Mouse (Mus musculus): ENCODE data around the gene Prpsap1. TPM values are rescaled to one million over a fixed set of nuclear protein-coding genes. Genes with fewer than 3 reads are reported as not detected.
"Not testable (repeated sequence)": the region's sequence is repeated elsewhere in the genome, so short reads cannot be mapped to it uniquely, and the experiment has no call there.

Prpsap1 gene
- polyA plus RNA-seq, 2 experiments: 22.2 to 38.4 TPM

DNA sequence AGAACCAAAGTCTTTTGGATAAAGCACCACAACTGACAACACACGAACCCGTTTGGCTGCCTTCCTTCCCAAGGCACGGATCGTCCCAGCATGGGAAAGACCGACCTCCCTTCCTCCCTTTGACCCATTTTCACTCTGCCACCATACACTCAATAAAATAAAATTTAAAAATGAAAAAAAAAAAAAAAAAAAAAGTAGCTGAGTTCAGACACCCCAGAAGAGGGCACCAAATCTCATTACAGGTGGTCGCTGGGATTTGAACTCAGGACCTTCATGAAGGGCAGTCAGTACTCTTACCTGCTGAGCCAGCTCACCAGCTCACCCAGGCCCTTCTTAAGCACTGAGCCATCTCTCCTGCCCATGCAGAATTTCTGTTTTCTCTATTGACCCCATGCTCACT, 5.0 kb upstream of the Prpsap1 start:
- TF ChIP-seq EP300 (IDR thresholded peaks at IDR 0.05; ENCODE audit: low read depth): no peak
- no peak for TF ChIP-seq CTCF (IDR thresholded peaks at IDR 0.05; ENCODE audit: low read depth)
- Histone ChIP-seq H3K27ac (no peak overlapping the region), H3K4me1 (replicated peaks; ENCODE audit: control insufficient read depth in 2 of 2, insufficient read depth in 2 of 2, low read length in 1 of 2) (peaks cover 3 to 14% of the 10 kb centered on the region in 2 experiments), H3K4me2 (ENCODE audit: low read depth) (peak overlapping the region; percentile 32), H3K9me3 (ENCODE audit: control insufficient read depth, low read length) (no peaks in the 10 kb centered on the region), H3K36me3 (replicated peaks; ENCODE audit: control insufficient read depth, insufficient read depth, low read depth) (no peaks in the 10 kb centered on the region), H3K9ac (replicated peaks) (no peak overlapping the region), H3K4me3 (ENCODE audit: insufficient read depth in 1 of 2, low read depth in 2 of 2, low read length in 2 of 2) (no peak overlapping the region), H3K27me3 (ENCODE audit: control insufficient read depth, insufficient read depth, low read length) (no peaks in the 10 kb centered on the region)
- DNase-seq (ENCODE audit: low read depth in 3 of 3, low spot score in 3 of 3) (no peak), ATAC-seq (ENCODE audit: insufficient read depth) (no peak)
- WGBS (ENCODE audit: insufficient replicate concordance): 46% methylated on average over 6 of the region's 6 CpGs

DNA sequence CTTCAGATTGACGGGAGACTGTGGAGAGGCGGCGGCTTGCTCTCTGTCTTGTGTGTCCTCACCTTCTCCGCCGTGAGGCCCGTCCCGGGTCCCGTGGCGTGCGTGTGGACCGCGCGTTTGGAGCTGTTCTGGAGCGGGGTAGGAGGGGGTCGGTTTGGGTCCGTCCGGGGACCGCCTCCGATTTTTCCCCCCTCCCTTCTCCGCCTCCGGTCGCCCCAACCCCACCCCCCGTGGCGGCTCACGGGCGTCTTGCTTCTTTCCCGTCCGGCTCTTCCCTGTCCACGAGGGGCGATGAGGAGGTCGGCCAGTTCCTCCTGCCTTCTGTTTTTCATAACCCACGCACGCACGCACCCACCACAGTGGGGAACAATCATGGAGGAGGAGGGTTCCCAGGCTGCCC, 4.6 kb upstream of the Prpsap1 start:
- DNase-seq (ENCODE audit: low read depth in 3 of 3, low spot score in 3 of 3): no peak
- TF ChIP-seq CTCF (IDR thresholded peaks at IDR 0.05; ENCODE audit: low read depth) (no peak), EP300 (IDR thresholded peaks at IDR 0.05; ENCODE audit: low read depth) (no peak)
- no peak overlapping the region for H3K27ac ChIP-seq
- no peaks in the 10 kb centered on the region for H3K9me3 ChIP-seq (ENCODE audit: control insufficient read depth, low read length)
- H3K9ac ChIP-seq (replicated peaks): no peak overlapping the region
- H3K27me3 ChIP-seq (ENCODE audit: control insufficient read depth, insufficient read depth, low read length): no peaks in the 10 kb centered on the region
- H3K36me3 ChIP-seq (replicated peaks; ENCODE audit: control insufficient read depth, insufficient read depth, low read depth): no peaks in the 10 kb centered on the region
- peak overlapping the region; percentile 32 for H3K4me2 ChIP-seq (ENCODE audit: low read depth)
- no peak for ATAC-seq (ENCODE audit: insufficient read depth)
- no peak overlapping the region for H3K4me3 ChIP-seq (ENCODE audit: insufficient read depth in 1 of 2, low read depth in 2 of 2, low read length in 2 of 2)
- H3K4me1 ChIP-seq (replicated peaks; ENCODE audit: control insufficient read depth in 2 of 2, insufficient read depth in 2 of 2, low read length in 1 of 2): peaks cover 3 to 14% of the 10 kb centered on the region in 2 experiments
- 42% methylated on average over 34 of the region's 34 CpGs for WGBS (ENCODE audit: insufficient replicate concordance)

DNA sequence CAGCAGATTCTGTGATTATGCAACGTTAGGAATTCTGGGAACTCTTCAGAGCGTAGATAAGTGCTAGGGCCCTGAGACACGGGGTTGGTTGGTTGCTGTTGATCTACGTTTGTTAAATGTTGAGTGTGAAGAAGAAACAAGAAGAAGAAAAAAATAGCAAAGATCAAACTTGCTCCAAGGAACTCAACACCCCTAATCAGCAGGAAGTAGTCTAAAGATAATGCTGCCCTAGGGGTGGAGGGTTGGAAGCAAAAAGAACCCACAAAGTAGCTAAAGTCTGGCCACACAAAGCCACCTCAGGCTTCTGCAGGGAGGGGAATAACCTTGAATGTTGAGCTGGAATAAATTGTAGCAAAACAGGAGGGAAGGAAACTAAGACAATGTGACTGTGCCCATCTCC, 3.3 kb upstream of the Prpsap1 start:
- H3K9ac ChIP-seq (replicated peaks): no peak overlapping the region
- DNase-seq (ENCODE audit: low read depth in 3 of 3, low spot score in 3 of 3): no peak
- H3K4me1 ChIP-seq (replicated peaks; ENCODE audit: control insufficient read depth in 2 of 2, insufficient read depth in 2 of 2, low read length in 1 of 2): peaks cover 3 to 16% of the 10 kb centered on the region in 2 experiments
- no peaks in the 10 kb centered on the region for H3K36me3 ChIP-seq (replicated peaks; ENCODE audit: control insufficient read depth, insufficient read depth, low read depth)
- H3K4me3 ChIP-seq (ENCODE audit: insufficient read depth in 1 of 2, low read depth in 2 of 2, low read length in 2 of 2): no peak overlapping the region
- TF ChIP-seq CTCF (IDR thresholded peaks at IDR 0.05; ENCODE audit: low read depth): no peak
- TF ChIP-seq EP300 (IDR thresholded peaks at IDR 0.05; ENCODE audit: low read depth): no peak
- no peaks in the 10 kb centered on the region for H3K9me3 ChIP-seq (ENCODE audit: control insufficient read depth, low read length)
- ATAC-seq (ENCODE audit: insufficient read depth): no peak
- H3K27ac ChIP-seq: no peak overlapping the region
- 17% methylated on average over 4 of the region's 4 CpGs for WGBS (ENCODE audit: insufficient replicate concordance)
- no peak overlapping the region for H3K4me2 ChIP-seq (ENCODE audit: low read depth)
- H3K27me3 ChIP-seq (ENCODE audit: control insufficient read depth, insufficient read depth, low read length): no peaks in the 10 kb centered on the region

- peaks cover 0 to 10% of the 10 kb centered on the region in 2 experiments; a peak in 2 of 4 replicates for H3K4me1 ChIP-seq (replicated peaks; ENCODE audit: control insufficient read depth in 2 of 2, insufficient read depth in 2 of 2, low read length in 1 of 2)
- no peak overlapping the region for H3K4me2 ChIP-seq (ENCODE audit: low read depth)
- 52% methylated on average over 13 of the region's 13 CpGs for WGBS (ENCODE audit: insufficient replicate concordance)
- ATAC-seq (ENCODE audit: insufficient read depth) (no peak), DNase-seq (ENCODE audit: low read depth in 3 of 3, low spot score in 3 of 3) (no peak)
- TF ChIP-seq CTCF (IDR thresholded peaks at IDR 0.05; ENCODE audit: low read depth) (no peak), EP300 (IDR thresholded peaks at IDR 0.05; ENCODE audit: low read depth) (no peak)
- H3K36me3 ChIP-seq (replicated peaks; ENCODE audit: control insufficient read depth, insufficient read depth, low read depth): no peaks in the 10 kb centered on the region
- H3K27me3 ChIP-seq (ENCODE audit: control insufficient read depth, insufficient read depth, low read length): no peaks in the 10 kb centered on the region
- no peak overlapping the region for H3K4me3 ChIP-seq (ENCODE audit: insufficient read depth in 1 of 2, low read depth in 2 of 2, low read length in 2 of 2)
- no peak overlapping the region for H3K9ac ChIP-seq (replicated peaks)
- H3K9me3 ChIP-seq (ENCODE audit: control insufficient read depth, low read length): no peaks in the 10 kb centered on the region
- H3K27ac ChIP-seq: no peak overlapping the region
Measured at GRCm38 (mm10) chr11:116494474-116495174, 622 bp upstream of the Prpsap1 start.

- no peak overlapping the region for H3K27ac ChIP-seq
- H3K36me3 ChIP-seq (replicated peaks; ENCODE audit: control insufficient read depth, insufficient read depth, low read depth): no peaks in the 10 kb centered on the region
- 51% methylated on average over 5 of the region's 5 CpGs for WGBS (ENCODE audit: insufficient replicate concordance)
- H3K4me1 ChIP-seq (replicated peaks; ENCODE audit: control insufficient read depth in 2 of 2, insufficient read depth in 2 of 2, low read length in 1 of 2): peaks cover 5 to 15% of the 10 kb centered on the region in 2 experiments
- H3K27me3 ChIP-seq (ENCODE audit: control insufficient read depth, insufficient read depth, low read length): no peaks in the 10 kb centered on the region
- TF ChIP-seq EP300 (IDR thresholded peaks at IDR 0.05; ENCODE audit: low read depth) (no peak), CTCF (IDR thresholded peaks at IDR 0.05; ENCODE audit: low read depth) (no peak)
- DNase-seq (ENCODE audit: low read depth in 3 of 3, low spot score in 3 of 3): no peak
- no peak overlapping the region for H3K9ac ChIP-seq (replicated peaks)
- H3K9me3 ChIP-seq (ENCODE audit: control insufficient read depth, low read length): no peaks in the 10 kb centered on the region
- no peak for ATAC-seq (ENCODE audit: insufficient read depth)
- H3K4me2 ChIP-seq (ENCODE audit: low read depth): no peak overlapping the region
- no peak overlapping the region for H3K4me3 ChIP-seq (ENCODE audit: insufficient read depth in 1 of 2, low read depth in 2 of 2, low read length in 2 of 2)
Measured at GRCm38 (mm10) chr11:116493191-116493590, 811 bp downstream of the Prpsap1 start.

GRCm38 (mm10) chr11:116492507-116492906, 1.5 kb downstream of the Prpsap1 start:
- not testable (repeated sequence) for H3K27me3 ChIP-seq (ENCODE audit: control insufficient read depth, insufficient read depth, low read length); DNase-seq (ENCODE audit: low read depth in 3 of 3, low spot score in 3 of 3); H3K36me3 ChIP-seq (replicated peaks; ENCODE audit: control insufficient read depth, insufficient read depth, low read depth); H3K27ac ChIP-seq; H3K9ac ChIP-seq (replicated peaks); ATAC-seq (ENCODE audit: insufficient read depth); H3K4me3 ChIP-seq (ENCODE audit: insufficient read depth in 1 of 2, low read depth in 2 of 2, low read length in 2 of 2); H3K4me2 ChIP-seq (ENCODE audit: low read depth); H3K9me3 ChIP-seq (ENCODE audit: control insufficient read depth, low read length)
- WGBS (ENCODE audit: insufficient replicate concordance): 60% methylated on average over 1 of the region's 1 CpGs
- H3K4me1 ChIP-seq (replicated peaks; ENCODE audit: control insufficient read depth in 2 of 2, insufficient read depth in 2 of 2, low read length in 1 of 2): peaks cover 5 to 15% of the 10 kb centered on the region in 2 experiments
